Mouse (Mus musculus): Measurements from ENCODE around the gene Riox2.

Gene Riox2

GRCm38 (mm10) chr16:59471637-59472278 lies at the start of gene Riox2:
Gene Riox2, plus strand, starts transcription at chr16:59471775.
- in situ Hi-C loops (cut with MboI, MseI) = loop anchor here (25.0 kb wide), 1 partner anchor 959 kb away; the partner anchor contains the start of gene St3gal6

GRCm38 (mm10) chr16:59427960-59428359 lies 43.6 kb upstream of the Riox2 start:
- in situ Hi-C loops (cut with MboI, MseI) = no loop called here

- in situ Hi-C loops (cut with MboI, MseI) = loop anchor here (5.0 kb wide), 1 partner anchor 44 kb away; no protein-coding TSS in a partner anchor
Observed at GRCm38 (mm10) chr16:59433181-59433580, 38.4 kb upstream of the Riox2 start.

GRCm38 (mm10) chr16:59444880-59445559 lies 26.6 kb upstream of the Riox2 start:
- in situ Hi-C loops (cut with MboI, MseI) = no loop called here

- in situ Hi-C loops (cut with MboI, MseI) = no loop called here
Observed at GRCm38 (mm10) chr16:59448181-59448580, 23.4 kb upstream of the Riox2 start.

- in situ Hi-C loops (cut with MboI, MseI) = no loop called here
Observed at GRCm38 (mm10) chr16:59449092-59449491, 22.5 kb upstream of the Riox2 start.

- in situ Hi-C loops (cut with MboI, MseI) = loop anchor here (25.0 kb wide), 1 partner anchor 940 kb away; the partner anchor contains the start of gene St3gal6
Observed at GRCm38 (mm10) chr16:59451813-59452212, 19.8 kb upstream of the Riox2 start.

GRCm38 (mm10) chr16:59459259-59459861 lies 12.2 kb upstream of the Riox2 start:
- in situ Hi-C loops (cut with MboI, MseI) = loop anchor here (25.0 kb wide), 1 partner anchor 947 kb away; the partner anchor contains the start of gene St3gal6

- in situ Hi-C loops (cut with MboI, MseI) = loop anchor here (25.0 kb wide), 1 partner anchor 951 kb away; the partner anchor contains the start of gene St3gal6
Observed at GRCm38 (mm10) chr16:59463567-59463966, 8.0 kb upstream of the Riox2 start.

GRCm38 (mm10) chr16:59463973-59464372 lies 7.6 kb upstream of the Riox2 start:
- in situ Hi-C loops (cut with MboI, MseI) = loop anchor here (25.0 kb wide), 1 partner anchor 952 kb away; the partner anchor contains the start of gene St3gal6

GRCm38 (mm10) chr16:59469846-59470245 lies 1.7 kb upstream of the Riox2 start:
- in situ Hi-C loops (cut with MboI, MseI) = loop anchor here (25.0 kb wide), 1 partner anchor 958 kb away; the partner anchor contains the start of gene St3gal6

- in situ Hi-C loops (cut with MboI, MseI) = loop anchor here (25.0 kb wide), 1 partner anchor 960 kb away; the partner anchor contains the start of gene St3gal6
Observed at GRCm38 (mm10) chr16:59472546-59472945, 971 bp downstream of the Riox2 start.

- in situ Hi-C loops (cut with MboI, MseI) = loop anchor here (5.0 to 25.0 kb wide), 3 partner anchors 42 to 962 kb away; partner anchors contain the start of gene St3gal6
Observed at GRCm38 (mm10) chr16:59474788-59475187, 3.2 kb downstream of the Riox2 start.

- in situ Hi-C loops (cut with MboI, MseI) = loop anchor here (5.0 kb wide), 2 partner anchors 46 to 139 kb away; no protein-coding TSS in a partner anchor
Observed at GRCm38 (mm10) chr16:59477955-59478354, 6.4 kb downstream of the Riox2 start.

- in situ Hi-C loops (cut with MboI, MseI) = loop anchor here (10.0 kb wide), 1 partner anchor 1992 kb away; no protein-coding TSS in a partner anchor
Observed at GRCm38 (mm10) chr16:59487239-59487638, 15.7 kb downstream of the Riox2 start.

- in situ Hi-C loops (cut with MboI, MseI) = loop anchor here (10.0 kb wide), 1 partner anchor 1993 kb away; no protein-coding TSS in a partner anchor
Observed at GRCm38 (mm10) chr16:59487975-59488548, 16.5 kb downstream of the Riox2 start.

- in situ Hi-C loops (cut with MboI, MseI) = no loop called here
Observed at GRCm38 (mm10) chr16:59493199-59493598, 21.6 kb downstream of the Riox2 start.

GRCm38 (mm10) chr16:59497947-59498346 lies 26.4 kb downstream of the Riox2 start:
- in situ Hi-C loops (cut with MboI, MseI) = no loop called here

- in situ Hi-C loops (cut with MboI, MseI) = no loop called here
Observed at GRCm38 (mm10) chr16:59499180-59499579, 27.6 kb downstream of the Riox2 start.

GRCm38 (mm10) chr16:59509830-59510229 lies 38.3 kb downstream of the Riox2 start:
- in situ Hi-C loops (cut with MboI, MseI) = no loop called here

- in situ Hi-C loops (cut with MboI, MseI) = no loop called here
Observed at GRCm38 (mm10) chr16:59515169-59515568, 43.6 kb downstream of the Riox2 start.

Data from T-helper 1 cell (primary cell).